7 mouse cellular contexts compared by ENCODE assay signal in the genomic region with DNA sequence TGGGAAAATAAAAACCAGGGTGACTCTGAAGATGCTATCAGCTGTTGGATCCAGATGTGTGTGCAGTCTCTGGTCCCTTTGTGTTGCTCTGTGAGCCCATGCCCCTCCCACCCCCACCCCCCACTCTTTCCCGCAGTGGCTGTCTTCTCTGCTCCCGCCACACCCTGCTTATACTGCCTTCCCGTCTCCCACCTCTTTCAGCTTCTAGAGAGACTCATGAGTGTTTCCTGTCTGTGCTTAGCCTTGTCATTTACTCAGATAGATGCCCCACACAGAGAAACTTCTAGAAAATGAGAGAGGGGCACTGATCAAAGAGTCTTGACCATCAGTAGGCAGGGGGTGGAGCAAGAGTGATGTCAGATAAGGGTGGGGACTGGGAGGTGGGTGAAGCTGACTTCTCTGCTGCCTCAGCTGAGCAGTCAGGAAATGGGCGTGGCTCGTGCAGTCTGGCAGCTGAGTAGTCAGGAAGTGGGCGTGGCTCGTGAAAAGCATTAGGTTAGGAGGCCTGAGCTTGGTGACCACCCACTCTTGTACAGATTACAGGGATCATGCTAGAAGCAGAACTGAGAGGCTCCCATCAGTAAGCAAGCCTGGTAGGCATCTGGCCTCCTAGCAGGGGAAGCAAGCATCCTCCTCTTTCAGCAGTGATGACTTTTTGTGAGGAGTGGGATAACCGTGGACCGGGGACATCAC. TPM values are rescaled to one million over a fixed set of nuclear protein-coding genes. Genes with fewer than 3 reads are reported as not detected.
DNase-seq lines count a peak whose midpoint lies in the region; ATAC-seq lines count a peak whose summit lies in the region.

No protein-coding gene starts in this region.

- peaks cover 36% of the 10 kb centered on the region for H3K36me3 ChIP-seq in limb, embryonic 12.5 days
- peaks cover 42% of the 10 kb centered on the region for H3K36me3 ChIP-seq in midbrain, embryonic 12.5 days

- no peaks in the 10 kb centered on the region for H3K27me3 ChIP-seq in limb, embryonic 12.5 days
- H3K27me3 ChIP-seq in midbrain, embryonic 12.5 days: no peaks in the 10 kb centered on the region

- 3% methylated on average over 9 of the region's 9 CpGs for WGBS in limb, embryonic 12.5 days
- 29% methylated on average over 9 of the region's 9 CpGs for WGBS in midbrain, embryonic 12.5 days

- peak overlapping the region; percentile 69 for H3K27ac ChIP-seq in limb, embryonic 12.5 days
- H3K27ac ChIP-seq in midbrain, embryonic 12.5 days (replicated peaks): no peak overlapping the region

- H3K4me1 ChIP-seq in limb, embryonic 12.5 days (replicated peaks): peaks cover 9% of the 10 kb centered on the region; the same call in 1 of the 2 replicates
- H3K4me1 ChIP-seq in midbrain, embryonic 12.5 days: peaks cover 18% of the 10 kb centered on the region

- H3K4me2 ChIP-seq in limb, embryonic 12.5 days: peak overlapping the region; percentile 52
- peak overlapping the region; percentile 19 for H3K4me2 ChIP-seq in midbrain, embryonic 12.5 days (replicated peaks)

- intact Hi-C loops in gastrocnemius, postnatal 14 days (cut with DNase I; ENCODE audit: low total_unique reads): loop anchor here (5.0 kb wide), 1 partner anchor 135 kb away; the partner anchor contains the start of gene Dapk1

- ATAC-seq in limb, embryonic 12.5 days (ENCODE audit: insufficient number of reproducible peaks, insufficient read depth, low FRiP score, low TSS enrichment, low read depth): peak; percentile 74; the same call in 1 of the 2 replicates
- peak; percentile 71 for ATAC-seq in midbrain, embryonic 12.5 days (ENCODE audit: low FRiP score, low read depth)

- H3K9me3 ChIP-seq in limb, embryonic 12.5 days: no peaks in the 10 kb centered on the region
- no peaks in the 10 kb centered on the region for H3K9me3 ChIP-seq in midbrain, embryonic 12.5 days

- H3K9ac ChIP-seq in limb, embryonic 12.5 days (replicated peaks): no peak overlapping the region
- H3K9ac ChIP-seq in midbrain, embryonic 12.5 days (replicated peaks): no peak overlapping the region

- peak overlapping the region; percentile 23 for H3K4me3 ChIP-seq in limb, embryonic 12.5 days (replicated peaks)
- no peak overlapping the region for H3K4me3 ChIP-seq in midbrain, embryonic 12.5 days

- DNase-seq in T-cell, adult 2 months (ENCODE audit: low spot score): peak; percentile 84
- peak; percentile 74 for DNase-seq in c-Kit-positive CD71-positive TER-119-negative erythroid progenitor cells, embryonic 14.5 days (ENCODE audit: low read depth)
- DNase-seq in gastrocnemius, postnatal 14 days: peak; percentile 88
- DNase-seq in hindlimb bud, embryonic 11.5 days (ENCODE audit: extremely low spot score, low read depth, low spot score): peak; percentile 73
- peak; percentile 57 for DNase-seq in spleen, adult 12 weeks (ENCODE audit: low spot score)

RNA-seq across cellular contexts. Expression of gene BC051665, which starts 48.4 kb away (rescaled TPM):
- total RNA-seq in gastrocnemius, postnatal 14 days (2021): not detected
- not detected in 2 replicates for polyA plus RNA-seq in limb, embryonic 12.5 days (2016; fragmentation: Nextera tagmentation; extraction: Ambion mirVana)
- not detected in 2 replicates for polyA plus RNA-seq in midbrain, embryonic 12.5 days (2016; fragmentation: Nextera tagmentation; extraction: Ambion mirVana)
